Mouse (Mus musculus) neural tube, embryonic 11.5 days (tissue): ENCODE measurements around the gene Glud1. TPM values are rescaled to one million over a fixed set of nuclear protein-coding genes. Genes with fewer than 3 reads are reported as not detected.

Experiments used
- ATAC-seq: fragments of 200-750 bp; cut with Nextera tagmentation; 2 replicates; pipeline ENCODE4 v1.8.0; 2017; ENCODE audit warnings: moderate number of reproducible peaks, mild to moderate bottlenecking, moderate TSS enrichment, moderate library complexity; ENCODE audit not compliant: insufficient read depth, low FRiP score, low TSS enrichment
- DNase-seq: peaks from one replicate; pipeline ENCODE4 v3.0.0-alpha.2; 2015; ENCODE audit warnings: low spot score
- H3K27ac ChIP-seq: fragments of 300-500 bp; sonication (generic); 2 replicates; pipeline ENCODE4 v1.5.1; 2014; ENCODE audit warnings: low read depth, mild to moderate bottlenecking, low read length
- H3K27me3 ChIP-seq: fragments of 300-500 bp; sonication (generic); 2 replicates; pipeline ENCODE4 v1.6.1; 2014; ENCODE audit warnings: mild to moderate bottlenecking, low read length, mixed read lengths; ENCODE audit not compliant: control insufficient read depth, insufficient read depth
- H3K36me3 ChIP-seq: fragments of 300-500 bp; sonication (generic); 2 replicates; pipeline ENCODE4 v1.6.1; 2014; ENCODE audit warnings: mild to moderate bottlenecking, low read length, moderate library complexity, mixed read lengths; ENCODE audit not compliant: control insufficient read depth, insufficient read depth
- H3K4me1 ChIP-seq: fragments of 300-500 bp; sonication (generic); 2 replicates; pipeline ENCODE4 v1.6.1; 2014; ENCODE audit warnings: low read length, mixed read lengths; ENCODE audit not compliant: control insufficient read depth, insufficient read depth
- H3K4me2 ChIP-seq: fragments of 300-500 bp; sonication (generic); 2 replicates; pipeline ENCODE4 v1.6.1; 2014; ENCODE audit warnings: low read depth, mild to moderate bottlenecking, moderate library complexity
- H3K4me3 ChIP-seq: fragments of 300-500 bp; sonication (generic); 2 replicates; pipeline ENCODE4 v1.5.1; 2014; ENCODE audit warnings: low read depth, low read length
- H3K9ac ChIP-seq: fragments of 300-500 bp; sonication (generic); 2 replicates; pipeline ENCODE4 v1.6.1; 2014; ENCODE audit warnings: mild to moderate bottlenecking, low read length
- H3K9me3 ChIP-seq: fragments of 300-500 bp; sonication (generic); 2 replicates; pipeline ENCODE4 v1.6.1; 2016; ENCODE audit warnings: low read length; ENCODE audit not compliant: control insufficient read depth
- WGBS: fragments of 180-500 bp; shearing (Covaris S2); extraction: QIAGEN DNeasy Blood & Tissue Kit; methylation state at CpG from one replicate; pipeline ENCODE4 v1.1.7; 2014; 5-methylcytosine and 5-hydroxymethylcytosine counted together
- polyA plus RNA-seq: library from polyadenylated mRNA; unstranded; fragments of >200 nt; fragmentation: Nextera tagmentation; extraction: Ambion mirVana; gene quantifications from 2 replicates; pipeline ENCODE4 v1.2.1, GENCODE M21; 2014

The Glud1 gene
- polyA plus RNA-seq, 1 experiment from 2014 or later: 97.3 TPM

GRCm38 (mm10) chr14:34373581-34373980 lies 63.1 kb downstream of the Glud1 start:
- 86% methylated on average over 6 of the region's 6 CpGs for WGBS
- no peaks in the 10 kb centered on the region for H3K9me3 ChIP-seq
- DNase-seq: no peak
- no peak for ATAC-seq
- peak overlapping the region; percentile 10; the same call in 1 of the 2 replicates for H3K4me3 ChIP-seq
- peaks cover 7% of the 10 kb centered on the region for H3K4me1 ChIP-seq
- H3K27ac ChIP-seq: no peak overlapping the region
- H3K27me3 ChIP-seq: no peaks in the 10 kb centered on the region
- peak overlapping the region; percentile 25 for H3K4me2 ChIP-seq
- no peaks in the 10 kb centered on the region for H3K36me3 ChIP-seq
- H3K9ac ChIP-seq: peak overlapping the region; percentile 28

- peak within 1 kb of the TSS; percentile 28 for H3K9ac ChIP-seq
- H3K4me3 ChIP-seq: peak within 1 kb of the TSS; percentile 10; the same call in 1 of the 2 replicates
Observed at GRCm38 (mm10) chr14:34374577-34374976, 64.0 kb downstream of the Glud1 start, which contains the start of gene Sncg. Gene Sncg (minus strand): TSS chr14:34374789.

GRCm38 (mm10) chr14:34375415-34375904 lies 64.9 kb downstream of the Glud1 start, which contains the start of gene Mmrn2:
Gene Mmrn2 (plus strand): TSS chr14:34375465.
- H3K36me3 ChIP-seq: no peaks in the 10 kb centered on the region
- 76% methylated on average over 13 of the region's 13 CpGs for WGBS
- 0 out of 2 replicates have a peak within 1 kb of the TSS, but pooled peaks have one; percentile 10 for H3K4me3 ChIP-seq
- peaks cover 11% of the 10 kb centered on the region for H3K4me1 ChIP-seq
- H3K27ac ChIP-seq: peak within 1 kb of the TSS; percentile 27; the same call in 1 of the 2 replicates
- H3K4me2 ChIP-seq: no peak within 1 kb of the TSS
- DNase-seq: no peak
- H3K27me3 ChIP-seq: no peaks in the 10 kb centered on the region
- H3K9ac ChIP-seq: peak within 1 kb of the TSS; percentile 28; the same call in 1 of the 2 replicates
- no peak for ATAC-seq
- H3K9me3 ChIP-seq: no peaks in the 10 kb centered on the region

More at GRCm38 (mm10) chr14:34374577-34374976, 64.0 kb downstream of the Glud1 start, which contains the start of gene Sncg:
- Histone ChIP-seq H3K36me3 (no peaks in the 10 kb centered on the region), H3K27me3 (no peaks in the 10 kb centered on the region), H3K27ac (peak within 1 kb of the TSS; percentile 27; the same call in 1 of the 2 replicates), H3K4me2 (peak within 1 kb of the TSS; percentile 25), H3K4me1 (peaks cover 11% of the 10 kb centered on the region), H3K9me3 (no peaks in the 10 kb centered on the region)
- no peak for ATAC-seq
- DNase-seq: peak; percentile 70
- 41% methylated on average over 10 of the region's 10 CpGs for WGBS

- H3K36me3 ChIP-seq: no peaks in the 10 kb centered on the region
- no peak for DNase-seq
- H3K4me1 ChIP-seq: peaks cover 11% of the 10 kb centered on the region
- no peak overlapping the region for H3K4me2 ChIP-seq
- H3K27ac ChIP-seq: no peak overlapping the region
- no peak overlapping the region for H3K4me3 ChIP-seq
- H3K9ac ChIP-seq: no peak overlapping the region
- 82% methylated on average over 5 of the region's 5 CpGs for WGBS
- ATAC-seq: no peak
- H3K27me3 ChIP-seq: no peaks in the 10 kb centered on the region
- no peaks in the 10 kb centered on the region for H3K9me3 ChIP-seq
Observed at GRCm38 (mm10) chr14:34375941-34376340, 65.4 kb downstream of the Glud1 start.

- ATAC-seq: no peak
- DNase-seq: no peak
- WGBS: 89% methylated on average over 4 of the region's 4 CpGs
- H3K27me3 ChIP-seq: no peaks in the 10 kb centered on the region
- peaks cover 11% of the 10 kb centered on the region for H3K4me1 ChIP-seq
- no peaks in the 10 kb centered on the region for H3K9me3 ChIP-seq
- no peak overlapping the region for H3K9ac ChIP-seq
- H3K4me2 ChIP-seq: no peak overlapping the region
- H3K27ac ChIP-seq: no peak overlapping the region
- no peaks in the 10 kb centered on the region for H3K36me3 ChIP-seq
- H3K4me3 ChIP-seq: no peak overlapping the region
Observed at GRCm38 (mm10) chr14:34377121-34377520, 66.6 kb downstream of the Glud1 start.

GRCm38 (mm10) chr14:34378560-34379331 lies 68.2 kb downstream of the Glud1 start:
- Histone ChIP-seq H3K27ac (0 out of 2 replicates have a peak overlapping the region, but pooled peaks have one; percentile 0), H3K27me3 (no peaks in the 10 kb centered on the region), H3K9ac (0 out of 2 replicates have a peak overlapping the region, but pooled peaks have one; percentile 10), H3K36me3 (no peaks in the 10 kb centered on the region), H3K4me2 (no peak overlapping the region), H3K4me1 (peaks cover 11% of the 10 kb centered on the region), H3K4me3 (no peak overlapping the region), H3K9me3 (no peaks in the 10 kb centered on the region)
- 40% methylated on average over 11 of the region's 11 CpGs for WGBS
- ATAC-seq: no peak
- peak; percentile 67 for DNase-seq

GRCm38 (mm10) chr14:34382921-34383704 lies 72.6 kb downstream of the Glud1 start:
- Histone ChIP-seq H3K4me1 (peaks cover 8% of the 10 kb centered on the region; the same call in 1 of the 2 replicates), H3K9ac (no peak overlapping the region), H3K9me3 (no peaks in the 10 kb centered on the region), H3K27ac (no peak overlapping the region), H3K36me3 (no peaks in the 10 kb centered on the region), H3K4me3 (no peak overlapping the region), H3K4me2 (no peak overlapping the region), H3K27me3 (no peaks in the 10 kb centered on the region)
- ATAC-seq (no peak), DNase-seq (no peak)
- WGBS: 91% methylated on average over 9 of the region's 9 CpGs

GRCm38 (mm10) chr14:34393295-34393694 lies 82.8 kb downstream of the Glud1 start:
- Histone ChIP-seq H3K9ac (no peak overlapping the region), H3K4me1 (no peaks in the 10 kb centered on the region), H3K4me2 (no peak overlapping the region), H3K27ac (no peak overlapping the region), H3K9me3 (no peaks in the 10 kb centered on the region), H3K36me3 (peaks cover 2% of the 10 kb centered on the region; the same call in 1 of the 2 replicates), H3K4me3 (no peak overlapping the region), H3K27me3 (no peaks in the 10 kb centered on the region)
- no peak for ATAC-seq
- WGBS: 76% methylated on average over 4 of the region's 4 CpGs
- no peak for DNase-seq
